Mouse (Mus musculus) heart, adult 2 months (tissue): ENCODE data around the gene Zfp329. TPM values are rescaled to one million over a fixed set of nuclear protein-coding genes. Genes with fewer than 3 reads are reported as not detected.
"Not testable (repeated sequence)": the region's sequence is repeated elsewhere in the genome, so short reads cannot be mapped to it uniquely, and the experiment has no call there.

Source experiments
- DNase-seq, 2 experiments: peaks; one replicate each; pipeline ENCODE4 v3.0.0; 2021
- H3K27ac ChIP-seq: fragments of 200-600 bp; 2 replicates; pipeline ENCODE4 v1.8.1; 2022
- H3K27me3 ChIP-seq: fragments of 200-500 bp; 2 replicates; pipeline ENCODE4 v1.6.1; 2012; ENCODE audit warnings: mild to moderate bottlenecking, low read length, inconsistent platforms, mixed read lengths; ENCODE audit not compliant: control insufficient read depth, insufficient read depth
- H3K36me3 ChIP-seq: fragments of 200-500 bp; 2 replicates; pipeline ENCODE4 v1.6.1; 2012; ENCODE audit warnings: low read length, inconsistent platforms; ENCODE audit not compliant: control insufficient read depth, insufficient read depth
- H3K4me1 ChIP-seq: fragments of 200-500 bp; 2 replicates; pipeline ENCODE4 v1.6.1; 2011; ENCODE audit warnings: low read length; ENCODE audit not compliant: control insufficient read depth, insufficient read depth
- H3K4me3 ChIP-seq: fragments of 200-600 bp; 2 replicates; pipeline ENCODE4 v1.8.1; 2022
- H3K79me2 ChIP-seq: fragments of 200-500 bp; replicated peaks from 2 replicates; pipeline ENCODE4 v1.6.1; 2012; ENCODE audit warnings: mild to moderate bottlenecking, inconsistent platforms, low read length, moderate library complexity, mixed read lengths; ENCODE audit not compliant: control insufficient read depth, insufficient read depth
- H3K9ac ChIP-seq: fragments of 200-500 bp; 2 replicates; pipeline ENCODE4 v1.6.1; 2012; ENCODE audit warnings: low read depth, mild to moderate bottlenecking, control low read depth, inconsistent platforms, low read length, mixed read lengths
- CTCF ChIP-seq: fragments of 200-600 bp; IDR thresholded peaks from 2 replicates; pipeline ENCODE4 v1.8.1; 2022; ENCODE audit warnings: antibody characterized with exemption, mild to moderate bottlenecking, moderate library complexity
- EP300 ChIP-seq: fragments of 200-500 bp; IDR thresholded peaks from 2 replicates; pipeline ENCODE4 v1.6.1; 2011; ENCODE audit warnings: low read depth, low read length, control low read depth; ENCODE audit not compliant: insufficient read depth
- POLR2A ChIP-seq: fragments of 200-500 bp; IDR thresholded peaks from 2 replicates; pipeline ENCODE4 v1.6.1; 2011; ENCODE audit warnings: mild to moderate bottlenecking, low read depth, low read length, control low read depth; ENCODE audit not compliant: insufficient read depth
- whole genome bisulfite sequencing: fragments of 180-500 bp; shearing (Covaris S2); methylation state at CpG from one replicate; pipeline ENCODE4 v1.1.7; 2018; 5-methylcytosine and 5-hydroxymethylcytosine counted together
- intact Hi-C: fragments of 180-260 bp; cut with DNase I; formaldehyde crosslinking; loops from one replicate; pipeline ENCODE4 v1.15.1; 2025
- polyA plus RNA-seq: library from polyadenylated mRNA; depleted of rRNA; stranded (reverse); fragments of >200 nt; gene quantifications from 2 replicates; pipeline ENCODE4 v1.2.3, GENCODE M21; 2012
- total RNA-seq, 2 experiments: library from RNA; stranded (reverse); gene quantifications; 2 replicates each; pipeline ENCODE4 v1.2.3; 2021

Zfp329 gene
- total and polyA plus RNA-seq, 3 experiments, result 1.1 to 5.2 (median 4.9) TPM

DNA sequence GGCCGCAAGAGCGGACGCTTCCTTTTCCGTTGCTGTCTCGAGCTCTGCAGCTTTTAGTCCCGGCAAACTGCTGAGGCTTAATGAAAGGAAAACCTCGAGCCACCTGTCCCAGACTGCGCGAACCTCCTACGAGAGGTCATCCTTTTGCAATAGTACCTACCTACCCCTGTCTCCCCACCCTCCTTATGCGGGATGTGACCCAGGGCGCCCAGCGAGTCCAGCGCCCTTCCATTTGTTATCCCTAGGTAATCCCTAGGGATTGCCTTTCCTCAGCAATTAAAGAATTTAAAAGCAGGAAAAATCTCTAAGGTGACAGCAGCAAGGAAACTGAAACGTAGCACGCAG, 15.0 kb downstream of the Zfp329 start:
- peak overlapping the region; percentile 66 for H3K9ac ChIP-seq
- H3K27me3 ChIP-seq, result no peaks in the 10 kb centered on the region
- no peak for DNase-seq
- intact Hi-C loops, result loop anchor here (2.0 to 5.0 kb wide), 2 partner anchors 15 to 34 kb away; partner anchors contain the start of gene Zfp329
- no peaks in the 10 kb centered on the region for H3K36me3 ChIP-seq
- H3K79me2 ChIP-seq, result no peaks in the 10 kb centered on the region
- TF ChIP-seq POLR2A, result 0 out of 2 replicates have a peak, but pooled peaks have one; percentile 46
- TF ChIP-seq CTCF, result no peak
- 0 out of 2 replicates have a peak, but pooled peaks have one; percentile 36 for TF ChIP-seq EP300
- H3K4me3 ChIP-seq, result peak overlapping the region; percentile 60
- peak overlapping the region; percentile 53 for H3K27ac ChIP-seq
- no peaks in the 10 kb centered on the region; the same call in 1 of the 2 replicates for H3K4me1 ChIP-seq
- WGBS, result 2% methylated on average over 16 of the region's 16 CpGs

DNA sequence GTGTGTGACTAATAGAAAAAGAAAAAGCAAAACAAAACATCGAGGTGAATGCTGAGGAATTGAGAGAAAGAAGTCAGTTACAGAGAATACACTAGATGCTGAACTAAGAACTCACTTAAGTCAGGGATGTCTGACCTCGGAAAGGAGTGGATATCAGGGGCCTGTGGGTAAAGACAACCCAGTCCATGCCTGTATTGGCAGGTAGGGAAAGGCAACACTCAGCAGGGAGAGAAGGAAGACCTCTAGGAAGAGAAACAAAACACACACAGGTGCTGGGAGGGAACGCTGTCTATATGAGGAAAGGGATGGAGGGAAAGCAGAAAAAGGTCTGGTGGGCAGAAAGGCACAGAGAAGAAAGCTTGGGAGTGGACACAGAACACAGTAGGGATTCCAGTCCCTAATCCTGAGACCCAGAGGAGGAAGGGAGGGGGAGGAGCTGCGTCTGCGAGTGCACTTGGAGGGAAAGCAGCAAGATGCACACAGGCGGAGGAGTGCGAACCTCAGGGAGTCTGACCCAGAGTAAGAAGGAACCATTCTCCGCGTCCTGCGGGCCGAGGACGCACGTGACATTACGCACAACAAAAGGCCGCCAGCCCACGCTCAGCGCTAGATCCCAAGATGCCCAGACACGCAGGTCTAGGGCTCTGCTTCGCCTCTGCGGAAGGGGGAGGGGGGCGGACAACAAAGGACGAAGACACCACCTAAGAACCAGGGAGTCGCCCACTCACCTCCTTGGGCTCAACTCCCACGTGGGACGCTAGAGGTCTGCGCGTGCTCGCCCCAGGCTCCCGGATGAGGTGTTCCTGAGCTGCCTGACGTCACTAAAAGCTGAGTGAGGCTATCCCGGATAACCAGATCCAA, 15.6 kb downstream of the Zfp329 start, which contains the start of gene Zscan18:
Gene Zscan18 (minus strand): TSS at position 770 of the 861 bp plus-strand sequence.
- Histone ChIP-seq H3K27ac (peak within 1 kb of the TSS; percentile 53), H3K27me3 (no peaks in the 10 kb centered on the region), H3K36me3 (no peaks in the 10 kb centered on the region), H3K9ac (peak within 1 kb of the TSS; percentile 66), H3K79me2 (no peaks in the 10 kb centered on the region), H3K4me1 (no peaks in the 10 kb centered on the region; the same call in 1 of the 2 replicates), H3K4me3 (peak within 1 kb of the TSS; percentile 60)
- DNase-seq, result peak; percentile 74 to 78
- intact Hi-C loops, result loop anchor here (2.0 to 5.0 kb wide), 2 partner anchors 16 to 34 kb away; partner anchors contain the start of gene Zfp329
- TF ChIP-seq EP300 (no peak), POLR2A (peak; percentile 69; the same call in 1 of the 2 replicates)
- 5% methylated on average over 31 of the region's 31 CpGs for WGBS

DNA sequence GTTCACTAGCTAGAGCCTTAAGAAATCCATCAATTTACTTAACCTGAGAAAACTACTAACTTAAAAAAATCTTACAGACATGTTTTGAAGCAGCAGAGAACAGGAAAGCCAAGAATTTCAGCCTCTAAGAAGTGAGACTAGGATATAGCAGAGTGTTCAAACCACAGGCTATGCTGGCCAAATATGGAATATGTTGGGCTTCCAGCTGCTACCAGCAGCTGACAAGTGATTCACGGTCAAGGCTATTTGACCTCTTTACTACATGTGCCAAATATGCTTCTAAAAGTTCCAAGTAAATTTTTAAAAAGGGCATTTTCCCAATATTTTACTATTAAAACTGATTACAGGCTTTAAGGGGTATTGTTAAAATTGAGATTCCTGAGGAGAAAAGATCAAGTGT, 19.1 kb downstream of the Zfp329 start:
- H3K27ac ChIP-seq, result no peak overlapping the region
- TF ChIP-seq POLR2A (no peak), CTCF (no peak), EP300 (no peak)
- WGBS, result 60% methylated on average over 1 of the region's 1 CpGs
- no peaks in the 10 kb centered on the region for H3K79me2 ChIP-seq
- DNase-seq, result no peak
- H3K4me1 ChIP-seq, result no peaks in the 10 kb centered on the region; the same call in 1 of the 2 replicates
- no peaks in the 10 kb centered on the region for H3K27me3 ChIP-seq
- no peak overlapping the region for H3K9ac ChIP-seq
- intact Hi-C loops, result no loop called here
- no peak overlapping the region for H3K4me3 ChIP-seq
- H3K36me3 ChIP-seq, result no peaks in the 10 kb centered on the region

DNA sequence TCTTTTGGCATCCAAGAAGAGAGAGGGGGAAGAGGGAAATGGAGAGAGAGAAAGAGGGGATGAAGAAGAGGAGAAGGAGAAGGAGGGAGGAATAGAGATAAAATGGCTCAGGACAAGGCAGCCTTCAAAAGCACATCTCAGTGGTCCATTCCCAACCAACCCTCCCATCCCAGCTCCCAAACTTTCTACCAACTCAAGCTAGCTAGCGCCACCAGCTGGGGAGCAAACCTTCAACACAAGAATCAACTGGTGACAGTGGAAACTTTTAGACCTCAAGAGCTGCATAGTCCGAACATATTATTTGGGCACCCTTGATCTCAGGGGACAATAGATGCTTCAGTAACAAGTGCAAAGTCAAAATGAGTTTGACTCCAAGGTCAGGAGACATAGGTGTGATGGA, 20.7 kb downstream of the Zfp329 start:
- 72% methylated on average over 2 of the region's 2 CpGs for WGBS
- H3K4me3 ChIP-seq, result no peak overlapping the region
- intact Hi-C loops, result no loop called here
- H3K27me3 ChIP-seq, result no peaks in the 10 kb centered on the region
- no peak for TF ChIP-seq POLR2A
- no peak for TF ChIP-seq CTCF
- no peak for TF ChIP-seq EP300
- H3K27ac ChIP-seq, result no peak overlapping the region
- H3K36me3 ChIP-seq, result no peaks in the 10 kb centered on the region
- no peaks in the 10 kb centered on the region; the same call in 1 of the 2 replicates for H3K4me1 ChIP-seq
- no peak for DNase-seq
- H3K79me2 ChIP-seq, result no peaks in the 10 kb centered on the region
- no peak overlapping the region for H3K9ac ChIP-seq

DNA sequence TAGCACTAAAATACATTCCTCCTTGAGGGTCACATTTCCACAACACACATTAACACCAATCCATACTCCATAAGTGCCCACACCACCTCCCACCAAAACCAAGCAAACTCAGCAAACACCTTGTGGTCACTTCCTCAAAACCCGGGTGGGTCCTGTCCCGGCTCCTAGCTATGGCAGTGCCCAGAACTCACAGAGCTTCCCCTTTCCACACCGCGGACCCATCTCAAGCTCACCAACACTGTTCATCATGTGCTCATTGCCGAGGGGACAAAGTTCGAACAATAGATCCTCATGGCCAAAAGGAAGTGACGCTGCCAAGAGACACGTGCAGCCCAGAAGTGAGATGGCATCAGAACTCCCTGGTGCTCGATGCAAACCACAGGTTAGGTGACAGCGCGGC, 26.0 kb downstream of the Zfp329 start:
- DNase-seq, H3K79me2 ChIP-seq, H3K36me3 ChIP-seq, H3K4me1 ChIP-seq, H3K27me3 ChIP-seq, H3K9ac ChIP-seq, H3K4me3 ChIP-seq, H3K27ac ChIP-seq, intact Hi-C loops: not testable (repeated sequence)
- 81% methylated on average over 11 of the region's 11 CpGs for WGBS

DNA sequence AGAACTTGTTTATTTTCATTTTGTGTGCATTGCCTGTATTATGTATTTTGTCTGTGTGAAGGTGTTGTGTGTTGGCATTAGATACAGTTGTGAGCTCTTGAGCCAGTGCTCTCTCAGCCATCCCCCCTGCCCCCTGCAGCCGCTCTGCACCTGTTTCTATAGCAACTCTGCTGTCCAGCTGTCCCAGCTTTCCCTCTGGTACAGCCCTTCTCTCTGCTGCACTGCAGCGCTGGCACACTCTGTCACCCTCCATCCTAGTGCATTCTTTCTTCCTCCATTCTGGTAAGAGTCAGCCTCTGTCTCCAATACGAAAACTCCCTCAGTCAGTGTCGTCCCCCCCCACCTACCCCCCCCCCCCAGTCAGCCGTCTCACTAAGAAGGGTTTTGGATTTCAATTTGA, 30.6 kb downstream of the Zfp329 start:
- Histone ChIP-seq H3K4me1 (no peaks in the 10 kb centered on the region), H3K27me3 (no peaks in the 10 kb centered on the region), H3K27ac (no peak overlapping the region), H3K79me2 (no peaks in the 10 kb centered on the region), H3K9ac (no peak overlapping the region), H3K36me3 (no peaks in the 10 kb centered on the region), H3K4me3 (no peak overlapping the region)
- WGBS, result 39% methylated on average over 5 of the region's 5 CpGs
- TF ChIP-seq CTCF (no peak), POLR2A (no peak), EP300 (no peak)
- intact Hi-C loops, result no loop called here
- DNase-seq, result no peak
